11 mouse cellular contexts compared by ENCODE assay signal in the genomic region with DNA sequence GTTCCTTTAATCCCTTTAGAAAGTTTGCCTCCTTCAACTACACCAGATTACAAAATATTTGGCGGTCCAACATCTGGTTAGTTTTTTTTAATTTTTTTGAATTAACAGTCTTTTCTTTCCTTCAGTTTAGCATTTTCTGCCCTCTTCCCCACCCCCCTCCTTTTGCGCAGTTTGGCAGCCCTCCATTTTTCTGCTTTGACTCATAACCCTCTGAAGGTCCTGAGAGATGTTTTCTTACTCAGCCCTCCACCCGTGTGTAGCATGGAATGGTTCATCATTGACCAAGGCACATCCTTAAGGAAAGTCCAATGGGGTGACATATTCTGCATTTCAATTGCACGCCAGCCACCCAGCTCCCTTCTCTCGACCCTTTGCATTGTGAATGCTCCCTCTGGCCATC.
DNase-seq lines count a peak whose midpoint lies in the region.
"Had no signal": no experiment of that assay in that cellular context is flagged by ENCODE, and none has a peak within 500 bp of the region (broad histone marks: within the 10 kb centered on the region; RNA-seq: fewer than 3 reads in every experiment).

No protein-coding gene starts in this region.

- DNase-seq in adrenal gland, postnatal 14 days: peak; percentile 56
- DNase-seq in adrenal gland, adult 18-20 months (ENCODE audit: low spot score in 2 of 2): no peak
- DNase-seq in 3134 (ENCODE audit: extremely low read depth, insufficient read length, low spot score): peak; percentile 41
- DNase-seq in NIH3T3 (ENCODE audit: low read depth): peak; percentile 60
- peak; percentile 60 to 61 for DNase-seq in adrenal gland, postnatal 36 days
- DNase-seq in liver: no peak
- DNase-seq: cerebellum, adult 9-10 months; cerebellum, postnatal 25 days; gastrocnemius, postnatal 10 days; heart, postnatal 10 days; kidney, adult 18-20 months had no signal

Comparison
In these comparisons a context has a peak if more than half of its experiments do, and no peak if none do; other contexts are left out.
1. DNase-seq: peak in adrenal gland, postnatal 14 days (single experiment), 3134 (single experiment), NIH3T3 (single experiment) and adrenal gland, postnatal 36 days (2 of 2); none in adrenal gland, adult 18-20 months (0 of 2) and liver (single experiment).